Mouse (Mus musculus): ENCODE data around the gene Mkln1.

GRCm38 (mm10) chr6:31534705-31535104, 136.2 kb downstream of the Mkln1 start:
- TF ChIP-seq MAX (IDR thresholded peaks at IDR 0.05; ENCODE audit: low read depth) (no peak), POLR2A (IDR thresholded peaks at IDR 0.05; ENCODE audit: insufficient read length, low read depth) (no peak), TCF3 (IDR thresholded peaks at IDR 0.05; ENCODE audit: insufficient read length, low read depth) (no peak), MYOG (IDR thresholded peaks at IDR 0.05; ENCODE audit: control insufficient read depth in 1 of 3, insufficient read depth in 1 of 3, insufficient read length in 2 of 3, low read depth in 2 of 3) (no peak), USF1 (IDR thresholded peaks at IDR 0.05; ENCODE audit: low read depth) (no peak), TCF12 (IDR thresholded peaks at IDR 0.05; ENCODE audit: insufficient read depth, poor library complexity, severe bottlenecking) (no peak), REST (IDR thresholded peaks at IDR 0.05; ENCODE audit: insufficient read depth, insufficient read length) (no peak), E2F4 (IDR thresholded peaks at IDR 0.05; ENCODE audit: insufficient read depth) (no peak)
